Comparison of ENCODE assay signal across 8 mouse cellular contexts in genomic region chr11:58214391-58215048, GRCm38 (mm10). TPM values are rescaled to one million over a fixed set of nuclear protein-coding genes. Genes with fewer than 3 reads are reported as not detected.
DNase-seq lines count a peak whose midpoint lies in the region; ATAC-seq and TF ChIP-seq lines count a peak whose summit lies in the region.

No protein-coding gene starts in this region.

- no peak for TF ChIP-seq CTCF in heart, adult 2 months (IDR thresholded peaks at IDR 0.05)

- intact Hi-C loops in heart, adult 2 months (cut with DNase I) = loop anchor here (2.0 kb wide), 1 partner anchor 14 kb away; no protein-coding TSS in a partner anchor

- H3K27ac ChIP-seq in embryonic facial prominence, embryonic 15.5 days (replicated peaks) = no peak overlapping the region
- H3K27ac ChIP-seq in heart, adult 2 months = peak overlapping the region; percentile 95
- H3K27ac ChIP-seq in limb, embryonic 13.5 days = no peak overlapping the region
- H3K27ac ChIP-seq in midbrain, embryonic 13.5 days = no peak overlapping the region

- peaks cover 5% of the 10 kb centered on the region; the same call in 1 of the 2 replicates for H3K4me1 ChIP-seq in embryonic facial prominence, embryonic 15.5 days
- peaks cover 7% of the 10 kb centered on the region for H3K4me1 ChIP-seq in heart, adult 2 months (ENCODE audit: control insufficient read depth, insufficient read depth, low read length)
- peaks cover 13% of the 10 kb centered on the region for H3K4me1 ChIP-seq in limb, embryonic 13.5 days
- H3K4me1 ChIP-seq in midbrain, embryonic 13.5 days (replicated peaks) = peaks cover 4% of the 10 kb centered on the region

- peak overlapping the region; percentile 12 for H3K9ac ChIP-seq in embryonic facial prominence, embryonic 15.5 days
- H3K9ac ChIP-seq in heart, adult 2 months (ENCODE audit: low read depth, low read length) = peak overlapping the region; percentile 78
- peak overlapping the region; percentile 66 for H3K9ac ChIP-seq in limb, embryonic 13.5 days
- no peak overlapping the region for H3K9ac ChIP-seq in midbrain, embryonic 13.5 days (replicated peaks)

- ATAC-seq in embryonic facial prominence, embryonic 15.5 days (ENCODE audit: insufficient number of reproducible peaks, low FRiP score, low TSS enrichment, low read depth) = peak; percentile 63; the same call in 1 of the 2 replicates
- ATAC-seq in limb, embryonic 13.5 days (ENCODE audit: low FRiP score, low read depth) = peak; percentile 64; the same call in 1 of the 2 replicates
- ATAC-seq in midbrain, embryonic 13.5 days = no peak

- DNase-seq in adrenal gland, adult (ENCODE audit: inconsistent age in 2 of 2, low spot score in 1 of 2) = peak; percentile 91 to 97
- peak; percentile 92 to 94 for DNase-seq in heart, adult 2 months
- DNase-seq in kidney, adult 18-20 months = peak; percentile 93
- DNase-seq in spleen, adult 12 weeks (ENCODE audit: low spot score) = peak; percentile 82
- no peak for DNase-seq in cerebellum, adult 9-10 months

- 0 out of 2 replicates have a peak, but pooled peaks have one; percentile 46 for TF ChIP-seq EP300 in heart, adult 2 months (IDR thresholded peaks at IDR 0.05; ENCODE audit: insufficient read depth, low read depth, low read length)

- no peaks in the 10 kb centered on the region for H3K79me2 ChIP-seq in heart, adult 2 months (replicated peaks; ENCODE audit: control insufficient read depth, insufficient read depth, low read length)

- H3K9me3 ChIP-seq in embryonic facial prominence, embryonic 15.5 days (replicated peaks) = no peaks in the 10 kb centered on the region
- H3K9me3 ChIP-seq in limb, embryonic 13.5 days = no peaks in the 10 kb centered on the region
- H3K9me3 ChIP-seq in midbrain, embryonic 13.5 days = no peaks in the 10 kb centered on the region

- no peaks in the 10 kb centered on the region for H3K36me3 ChIP-seq in embryonic facial prominence, embryonic 15.5 days
- peaks cover 2% of the 10 kb centered on the region; the same call in 1 of the 2 replicates for H3K36me3 ChIP-seq in heart, adult 2 months (ENCODE audit: control insufficient read depth, insufficient read depth, low read length)
- H3K36me3 ChIP-seq in limb, embryonic 13.5 days = no peaks in the 10 kb centered on the region
- H3K36me3 ChIP-seq in midbrain, embryonic 13.5 days = no peaks in the 10 kb centered on the region

- H3K4me3 ChIP-seq in embryonic facial prominence, embryonic 15.5 days (replicated peaks) = peak overlapping the region; percentile 47
- H3K4me3 ChIP-seq in heart, adult 2 months = peak overlapping the region; percentile 77
- peak overlapping the region; percentile 49 for H3K4me3 ChIP-seq in limb, embryonic 13.5 days
- H3K4me3 ChIP-seq in midbrain, embryonic 13.5 days (replicated peaks) = peak overlapping the region; percentile 16; the same call in 1 of the 2 replicates

- H3K27me3 ChIP-seq in embryonic facial prominence, embryonic 15.5 days = no peaks in the 10 kb centered on the region
- no peaks in the 10 kb centered on the region for H3K27me3 ChIP-seq in heart, adult 2 months (ENCODE audit: control insufficient read depth, insufficient read depth, low read length)
- no peaks in the 10 kb centered on the region for H3K27me3 ChIP-seq in limb, embryonic 13.5 days
- H3K27me3 ChIP-seq in midbrain, embryonic 13.5 days = 0 out of 2 replicates have a peak, but pooled peaks cover 2% of the 10 kb centered on the region

- peak; percentile 74 for TF ChIP-seq POLR2A in heart, adult 2 months (IDR thresholded peaks at IDR 0.05; ENCODE audit: insufficient read depth, low read depth, low read length)

- WGBS in embryonic facial prominence, embryonic 15.5 days = 36% methylated on average over 17 of the region's 17 CpGs
- 18% methylated on average over 17 of the region's 17 CpGs for WGBS in heart, adult 2 months
- 31% methylated on average over 17 of the region's 17 CpGs for WGBS in limb, embryonic 13.5 days
- 54% methylated on average over 17 of the region's 17 CpGs for WGBS in midbrain, embryonic 13.5 days

- H3K4me2 ChIP-seq in embryonic facial prominence, embryonic 15.5 days (replicated peaks) = peak overlapping the region; percentile 51
- H3K4me2 ChIP-seq in limb, embryonic 13.5 days (replicated peaks) = peak overlapping the region; percentile 64
- H3K4me2 ChIP-seq in midbrain, embryonic 13.5 days (replicated peaks) = peak overlapping the region; percentile 34

RNA-seq across cellular contexts. Expression of gene Irgm2, which starts 15.1 kb away (rescaled TPM):
- polyA plus RNA-seq in embryonic facial prominence, embryonic 15.5 days (2015; fragmentation: Nextera tagmentation; extraction: Ambion mirVana) = 3.6 and 4.7 TPM in 2 replicates
- total RNA-seq in heart, adult 2 months (2021) = 10 to 100 TPM; 10.6 to 16.4 TPM
- polyA plus RNA-seq in heart, adult 2 months (2012; rRNA removed) = 11.9 and 18.3 TPM in 2 replicates
- 1.5 and 2.0 TPM in 2 replicates for polyA plus RNA-seq in limb, embryonic 13.5 days (2015; fragmentation: Nextera tagmentation; extraction: Ambion mirVana)
- 0.67 and 0.98 TPM in 2 replicates for polyA plus RNA-seq in midbrain, embryonic 13.5 days (2015; fragmentation: Nextera tagmentation; extraction: Ambion mirVana)

RNA-seq across cellular contexts. Expression of gene Igtp, which starts 15.2 kb away (rescaled TPM):
- polyA plus RNA-seq in embryonic facial prominence, embryonic 15.5 days (2015; fragmentation: Nextera tagmentation; extraction: Ambion mirVana) = 8.5 and 9.0 TPM in 2 replicates
- 10 to 100 TPM in 1 of 2 experiments, 1 to 10 TPM in 1; 9.3 to 12.4 TPM for total RNA-seq in heart, adult 2 months (2021)
- 14.1 and 16.4 TPM in 2 replicates for polyA plus RNA-seq in heart, adult 2 months (2012; rRNA removed)
- 3.4 and 3.8 TPM in 2 replicates for polyA plus RNA-seq in limb, embryonic 13.5 days (2015; fragmentation: Nextera tagmentation; extraction: Ambion mirVana)
- 1.3 and 1.6 TPM in 2 replicates for polyA plus RNA-seq in midbrain, embryonic 13.5 days (2015; fragmentation: Nextera tagmentation; extraction: Ambion mirVana)

RNA-seq across cellular contexts. Expression of gene Mrpl22, which starts 43.1 kb away (rescaled TPM):
- polyA plus RNA-seq in embryonic facial prominence, embryonic 15.5 days (2015; fragmentation: Nextera tagmentation; extraction: Ambion mirVana) = 107 and 115 TPM in 2 replicates
- 10 to 100 TPM; 50.7 to 53.9 TPM for total RNA-seq in heart, adult 2 months (2021)
- polyA plus RNA-seq in heart, adult 2 months (2012; rRNA removed) = 48.4 and 48.6 TPM in 2 replicates
- 134 and 146 TPM in 2 replicates for polyA plus RNA-seq in limb, embryonic 13.5 days (2015; fragmentation: Nextera tagmentation; extraction: Ambion mirVana)
- polyA plus RNA-seq in midbrain, embryonic 13.5 days (2015; fragmentation: Nextera tagmentation; extraction: Ambion mirVana) = 114 and 120 TPM in 2 replicates

RNA-seq across cellular contexts. Expression of gene Gemin5, which starts 46.2 kb away (rescaled TPM):
- polyA plus RNA-seq in embryonic facial prominence, embryonic 15.5 days (2015; fragmentation: Nextera tagmentation; extraction: Ambion mirVana) = 16.1 and 16.6 TPM in 2 replicates
- total RNA-seq in heart, adult 2 months (2021) = 1 to 10 TPM; 9.1 to 9.3 TPM
- polyA plus RNA-seq in heart, adult 2 months (2012; rRNA removed) = 3.2 and 4.7 TPM in 2 replicates
- polyA plus RNA-seq in limb, embryonic 13.5 days (2015; fragmentation: Nextera tagmentation; extraction: Ambion mirVana) = 24.3 and 26.4 TPM in 2 replicates
- polyA plus RNA-seq in midbrain, embryonic 13.5 days (2015; fragmentation: Nextera tagmentation; extraction: Ambion mirVana) = 17.5 and 19.1 TPM in 2 replicates

Comparison
In these comparisons a context has a peak if more than half of its experiments do, and no peak if none do; other contexts are left out.
1. H3K4me3 ChIP-seq: peak in every context shown above with its lines; median percentile 77 in heart, adult 2 months; 49 in limb, embryonic 13.5 days; 47 in embryonic facial prominence, embryonic 15.5 days; 16 in midbrain, embryonic 13.5 days.